ENCODE assay signal across 14 mouse cellular contexts in genomic region chr10:58333414-58333813, GRCm38 (mm10). TPM values are rescaled to one million over a fixed set of nuclear protein-coding genes. Genes with fewer than 3 reads are reported as not detected.
DNase-seq lines count a peak whose midpoint lies in the region; ATAC-seq and TF ChIP-seq lines count a peak whose summit lies in the region.
"Had no signal": no experiment of that assay in that cellular context is flagged by ENCODE, and none has a peak within 500 bp of the region (broad histone marks: within the 10 kb centered on the region; RNA-seq: fewer than 3 reads in every experiment).

No protein-coding gene starts in this region.

- WGBS in intestine, embryonic 16.5 days, result 67% methylated on average over 5 of the region's 5 CpGs
- 73% methylated on average over 5 of the region's 5 CpGs for WGBS in intestine, embryonic 15.5 days
- WGBS in lung, postnatal 0 days, result 50% methylated on average over 5 of the region's 5 CpGs

- H3K36me3 ChIP-seq in intestine, embryonic 16.5 days (ENCODE audit: control insufficient read depth, insufficient read depth, low read length), result no peaks in the 10 kb centered on the region
- peaks cover 2% of the 10 kb centered on the region; the same call in 1 of the 2 replicates for H3K36me3 ChIP-seq in intestine, embryonic 15.5 days
- H3K36me3 ChIP-seq in lung, postnatal 0 days (ENCODE audit: insufficient read depth, low read length), result no peaks in the 10 kb centered on the region
- H3K36me3 ChIP-seq: heart, embryonic 13.5 days had no signal

- DNase-seq in 3134 (ENCODE audit: extremely low read depth, insufficient read length, low spot score), result peak; percentile 54
- DNase-seq in adrenal gland, adult 8-10 months, result peak; percentile 23
- peak; percentile 26 for DNase-seq in lung, postnatal 0 days (ENCODE audit: low spot score)
- no peak for DNase-seq in layer of hippocampus, postnatal 10 days (ENCODE audit: low spot score in 2 of 2)
- no peak for DNase-seq in retina, postnatal 1 day
- no peak for DNase-seq in adipocyte (ENCODE audit: low spot score)
- DNase-seq: cerebellum, postnatal 14 days; gastrocnemius, postnatal 10 days; kidney, adult 9 months; right cerebral cortex, postnatal 14 days had no signal

- TF ChIP-seq CTCF in lung, postnatal 0 days (IDR thresholded peaks at IDR 0.05), result no peak

- peaks cover 12% of the 10 kb centered on the region; the same call in 1 of the 2 replicates for H3K4me1 ChIP-seq in intestine, embryonic 16.5 days (ENCODE audit: control insufficient read depth, insufficient read depth, low read length)
- peaks cover 8% of the 10 kb centered on the region for H3K4me1 ChIP-seq in intestine, embryonic 15.5 days (replicated peaks)
- peaks cover 9% of the 10 kb centered on the region; the same call in 1 of the 2 replicates for H3K4me1 ChIP-seq in lung, postnatal 0 days (ENCODE audit: insufficient read depth, low read depth, low read length)

- H3K9me3 ChIP-seq in intestine, embryonic 16.5 days (ENCODE audit: control insufficient read depth, low read length), result no peaks in the 10 kb centered on the region
- no peaks in the 10 kb centered on the region for H3K9me3 ChIP-seq in intestine, embryonic 15.5 days
- no peaks in the 10 kb centered on the region for H3K9me3 ChIP-seq in lung, postnatal 0 days (ENCODE audit: low read length)
- H3K9me3 ChIP-seq: heart, embryonic 13.5 days had no signal

- no peaks in the 10 kb centered on the region for H3K27me3 ChIP-seq in intestine, embryonic 16.5 days (replicated peaks; ENCODE audit: control insufficient read depth, insufficient read depth, low read length)
- no peaks in the 10 kb centered on the region for H3K27me3 ChIP-seq in intestine, embryonic 15.5 days (replicated peaks)
- H3K27me3 ChIP-seq in lung, postnatal 0 days (replicated peaks; ENCODE audit: insufficient read depth, low read length), result no peaks in the 10 kb centered on the region
- H3K27me3 ChIP-seq: heart, embryonic 13.5 days had no signal

- no peak for TF ChIP-seq EP300 in lung, postnatal 0 days (IDR thresholded peaks at IDR 0.05)

- H3K27ac ChIP-seq in intestine, embryonic 16.5 days (ENCODE audit: low read length), result no peak overlapping the region
- no peak overlapping the region for H3K27ac ChIP-seq in intestine, embryonic 15.5 days
- H3K27ac ChIP-seq in lung, postnatal 0 days (ENCODE audit: low read length), result no peak overlapping the region
- H3K27ac ChIP-seq: heart, embryonic 13.5 days; hindbrain, embryonic 14.5 days had no signal

- no peak overlapping the region for H3K4me2 ChIP-seq in intestine, embryonic 16.5 days (ENCODE audit: low read depth, low read length)
- no peak overlapping the region for H3K4me2 ChIP-seq in intestine, embryonic 15.5 days (replicated peaks)
- no peak overlapping the region for H3K4me2 ChIP-seq in lung, postnatal 0 days (replicated peaks; ENCODE audit: low read depth, low read length)
- H3K4me2 ChIP-seq: heart, embryonic 13.5 days; hindbrain, embryonic 14.5 days had no signal

- H3K4me3 ChIP-seq in intestine, embryonic 16.5 days (ENCODE audit: low read length), result no peak overlapping the region
- H3K4me3 ChIP-seq in intestine, embryonic 15.5 days (replicated peaks), result no peak overlapping the region
- no peak overlapping the region for H3K4me3 ChIP-seq in lung, postnatal 0 days (ENCODE audit: low read depth, low read length)
- H3K4me3 ChIP-seq: heart, embryonic 13.5 days had no signal

- H3K9ac ChIP-seq in intestine, embryonic 16.5 days (ENCODE audit: low read depth, low read length), result no peak overlapping the region
- H3K9ac ChIP-seq in intestine, embryonic 15.5 days, result no peak overlapping the region
- H3K9ac ChIP-seq in lung, postnatal 0 days (replicated peaks; ENCODE audit: low read depth), result no peak overlapping the region
- H3K9ac ChIP-seq: heart, embryonic 13.5 days; hindbrain, embryonic 14.5 days had no signal

- peak; percentile 61; the same call in 1 of the 2 replicates for ATAC-seq in intestine, embryonic 16.5 days
- ATAC-seq in intestine, embryonic 15.5 days, result no peak
- peak; percentile 31; the same call in 1 of the 2 replicates for ATAC-seq in lung, postnatal 0 days

RNA-seq across cellular contexts. Expression of gene Lims1, which starts 10.1 kb away (rescaled TPM):
- 120 and 124 TPM in 2 replicates for polyA plus RNA-seq in intestine, embryonic 16.5 days (2015; fragmentation: Nextera tagmentation; extraction: Ambion mirVana)
- polyA plus RNA-seq in intestine, embryonic 15.5 days (2015; fragmentation: Nextera tagmentation; extraction: Ambion mirVana), result 131 and 143 TPM in 2 replicates
- total RNA-seq in adrenal gland, adult 8-10 months (2022), result 10 to 100 TPM; 47.0 to 58.9 (median 49.3) TPM
- 314 and 322 TPM in 2 replicates for polyA plus RNA-seq in lung, postnatal 0 days (2015; fragmentation: Nextera tagmentation; extraction: Ambion mirVana)
- 10 to 100 TPM; 30.2 to 30.8 TPM for total RNA-seq in layer of hippocampus, postnatal 10 days (2021)

Comparison
In these comparisons a context has a peak if more than half of its experiments do, and no peak if none do; other contexts are left out.
1. DNase-seq: peak in 3134 (single experiment), adrenal gland, adult 8-10 months (single experiment) and lung, postnatal 0 days (single experiment); none in layer of hippocampus, postnatal 10 days (0 of 2), retina, postnatal 1 day (single experiment) and adipocyte (single experiment).